Mouse (Mus musculus): Measurements from ENCODE around the gene Adamtsl2. TPM values are rescaled to one million over a fixed set of nuclear protein-coding genes. Genes with fewer than 3 reads are reported as not detected.

Adamtsl2 gene
- polyA plus RNA-seq, 1 experiment from 2014 or later, result 5.9 TPM

GRCm38 (mm10) chr2:27070247-27070813 lies 8.8 kb upstream of the Adamtsl2 start:
- DNase-seq (ENCODE audit: low spot score, missing footprints), result no peak
- ATAC-seq (ENCODE audit: low FRiP score), result no peak
- Histone ChIP-seq H3K4me3 (ENCODE audit: low read depth, low read length) (no peak overlapping the region), H3K4me1 (ENCODE audit: control insufficient read depth, insufficient read depth, low read length) (no peaks in the 10 kb centered on the region), H3K27me3 (ENCODE audit: control insufficient read depth, insufficient read depth, low read length) (no peaks in the 10 kb centered on the region), H3K4me2 (no peak overlapping the region), H3K9ac (ENCODE audit: low read length) (no peak overlapping the region), H3K36me3 (ENCODE audit: control insufficient read depth, insufficient read depth, low read length) (no peaks in the 10 kb centered on the region), H3K9me3 (ENCODE audit: control insufficient read depth, low read length) (no peaks in the 10 kb centered on the region), H3K27ac (ENCODE audit: low read depth, low read length) (no peak overlapping the region)
- WGBS, result 87% methylated on average over 2 of the region's 2 CpGs

DNA sequence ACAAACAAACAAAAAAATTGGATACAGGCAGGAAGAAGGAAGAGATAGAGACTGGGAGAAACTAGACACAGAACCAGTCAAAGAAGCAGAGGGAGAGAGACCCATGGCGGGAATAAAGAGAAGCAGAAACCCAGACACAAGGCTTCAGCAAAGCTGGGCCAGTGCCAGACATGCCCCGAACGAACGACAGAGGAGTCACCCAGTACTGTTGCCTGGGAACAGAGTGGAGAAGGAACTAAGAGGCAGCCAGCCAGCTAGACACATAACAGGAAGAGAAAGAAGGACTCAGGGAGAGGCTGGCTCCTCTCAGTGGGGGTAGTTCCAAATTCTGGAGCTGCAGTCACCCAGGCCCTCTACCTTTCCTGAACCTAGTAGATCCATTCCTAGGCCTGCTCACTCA lies 8.0 kb upstream of the Adamtsl2 start:
- no peak overlapping the region for H3K4me2 ChIP-seq
- no peaks in the 10 kb centered on the region for H3K4me1 ChIP-seq (ENCODE audit: control insufficient read depth, insufficient read depth, low read length)
- 71% methylated on average over 4 of the region's 4 CpGs for WGBS
- H3K27me3 ChIP-seq (ENCODE audit: control insufficient read depth, insufficient read depth, low read length), result no peaks in the 10 kb centered on the region
- ATAC-seq (ENCODE audit: low FRiP score), result no peak
- no peak overlapping the region for H3K4me3 ChIP-seq (ENCODE audit: low read depth, low read length)
- no peaks in the 10 kb centered on the region for H3K9me3 ChIP-seq (ENCODE audit: control insufficient read depth, low read length)
- H3K9ac ChIP-seq (ENCODE audit: low read length), result no peak overlapping the region
- H3K36me3 ChIP-seq (ENCODE audit: control insufficient read depth, insufficient read depth, low read length), result no peaks in the 10 kb centered on the region
- no peak overlapping the region for H3K27ac ChIP-seq (ENCODE audit: low read depth, low read length)
- DNase-seq (ENCODE audit: low spot score, missing footprints), result no peak

DNA sequence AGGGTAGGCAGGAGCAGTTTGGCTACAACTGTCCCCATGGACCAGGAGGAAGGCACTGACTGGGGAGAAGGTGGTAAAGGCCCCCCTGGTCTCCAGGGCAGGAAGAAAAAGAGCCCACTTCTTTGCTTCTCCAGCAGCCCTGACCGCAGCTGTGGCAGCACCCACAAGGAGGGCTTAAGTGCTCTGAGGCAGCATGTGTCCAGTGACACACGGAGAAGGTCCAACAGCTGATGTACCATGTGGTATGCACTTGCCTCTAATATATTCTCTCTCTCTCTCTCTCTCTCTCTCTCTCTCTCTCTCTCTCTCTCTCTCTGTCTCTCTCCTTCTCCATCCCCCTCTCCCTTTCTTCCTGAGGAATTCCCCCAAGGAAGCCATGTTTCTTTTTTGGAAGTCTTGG lies 7.2 kb upstream of the Adamtsl2 start, which contains the start of gene Mymk:
Gene Mymk, minus strand, starts transcription at position 202 of the 400 bp plus-strand sequence.
- ATAC-seq (ENCODE audit: low FRiP score) (no peak), DNase-seq (ENCODE audit: low spot score, missing footprints) (no peak)
- WGBS, result 82% methylated on average over 2 of the region's 2 CpGs
- Histone ChIP-seq H3K27me3 (ENCODE audit: control insufficient read depth, insufficient read depth, low read length) (no peaks in the 10 kb centered on the region), H3K4me1 (ENCODE audit: control insufficient read depth, insufficient read depth, low read length) (no peaks in the 10 kb centered on the region), H3K4me3 (ENCODE audit: low read depth, low read length) (no peak within 1 kb of the TSS), H3K27ac (ENCODE audit: low read depth, low read length) (no peak within 1 kb of the TSS), H3K36me3 (ENCODE audit: control insufficient read depth, insufficient read depth, low read length) (no peaks in the 10 kb centered on the region), H3K4me2 (no peak within 1 kb of the TSS), H3K9me3 (ENCODE audit: control insufficient read depth, low read length) (no peaks in the 10 kb centered on the region), H3K9ac (ENCODE audit: low read length) (no peak within 1 kb of the TSS)

DNA sequence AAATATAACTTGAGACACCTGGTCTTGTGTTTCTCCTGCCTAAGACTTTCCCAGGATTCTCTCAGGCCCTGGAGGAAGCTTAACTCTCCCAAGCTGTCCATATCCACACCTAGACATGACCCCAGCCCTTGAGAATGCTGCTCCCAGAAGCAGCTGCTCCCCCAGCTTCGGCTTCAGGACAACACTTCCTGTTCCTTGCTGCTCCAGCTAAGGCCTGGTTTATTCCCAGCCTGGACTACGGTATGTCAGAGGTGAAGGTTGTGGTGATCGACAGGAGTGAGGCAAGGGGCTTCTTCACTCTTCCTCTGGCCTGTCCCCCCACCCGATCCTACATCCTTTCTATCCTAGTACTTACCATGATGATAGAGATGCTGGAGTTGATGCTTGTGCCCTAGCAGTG lies 5.8 kb upstream of the Adamtsl2 start:
- Histone ChIP-seq H3K4me1 (ENCODE audit: control insufficient read depth, insufficient read depth, low read length) (no peaks in the 10 kb centered on the region), H3K4me3 (ENCODE audit: low read depth, low read length) (no peak overlapping the region), H3K4me2 (no peak overlapping the region), H3K9me3 (ENCODE audit: control insufficient read depth, low read length) (no peaks in the 10 kb centered on the region), H3K27me3 (ENCODE audit: control insufficient read depth, insufficient read depth, low read length) (no peaks in the 10 kb centered on the region), H3K9ac (ENCODE audit: low read length) (no peak overlapping the region), H3K27ac (ENCODE audit: low read depth, low read length) (no peak overlapping the region), H3K36me3 (ENCODE audit: control insufficient read depth, insufficient read depth, low read length) (no peaks in the 10 kb centered on the region)
- ATAC-seq (ENCODE audit: low FRiP score) (no peak), DNase-seq (ENCODE audit: low spot score, missing footprints) (no peak)
- WGBS, result 69% methylated on average over 4 of the region's 4 CpGs

GRCm38 (mm10) chr2:27074804-27075203 lies 4.4 kb upstream of the Adamtsl2 start:
- Histone ChIP-seq H3K4me3 (ENCODE audit: low read depth, low read length) (no peak overlapping the region), H3K36me3 (ENCODE audit: control insufficient read depth, insufficient read depth, low read length) (no peaks in the 10 kb centered on the region), H3K4me2 (no peak overlapping the region), H3K9me3 (ENCODE audit: control insufficient read depth, low read length) (no peaks in the 10 kb centered on the region), H3K9ac (ENCODE audit: low read length) (no peak overlapping the region), H3K27ac (ENCODE audit: low read depth, low read length) (no peak overlapping the region), H3K4me1 (ENCODE audit: control insufficient read depth, insufficient read depth, low read length) (peaks cover 11% of the 10 kb centered on the region), H3K27me3 (ENCODE audit: control insufficient read depth, insufficient read depth, low read length) (no peaks in the 10 kb centered on the region)
- DNase-seq (ENCODE audit: low spot score, missing footprints) (no peak), ATAC-seq (ENCODE audit: low FRiP score) (no peak)
- 86% methylated on average over 4 of the region's 4 CpGs for WGBS

GRCm38 (mm10) chr2:27075485-27075884 lies 3.7 kb upstream of the Adamtsl2 start:
- WGBS, result 72% methylated on average over 3 of the region's 3 CpGs
- Histone ChIP-seq H3K4me2 (no peak overlapping the region), H3K36me3 (ENCODE audit: control insufficient read depth, insufficient read depth, low read length) (no peaks in the 10 kb centered on the region), H3K9me3 (ENCODE audit: control insufficient read depth, low read length) (no peaks in the 10 kb centered on the region), H3K4me3 (ENCODE audit: low read depth, low read length) (no peak overlapping the region), H3K27ac (ENCODE audit: low read depth, low read length) (no peak overlapping the region), H3K9ac (ENCODE audit: low read length) (no peak overlapping the region), H3K27me3 (ENCODE audit: control insufficient read depth, insufficient read depth, low read length) (no peaks in the 10 kb centered on the region), H3K4me1 (ENCODE audit: control insufficient read depth, insufficient read depth, low read length) (peaks cover 11% of the 10 kb centered on the region)
- DNase-seq (ENCODE audit: low spot score, missing footprints), result no peak
- ATAC-seq (ENCODE audit: low FRiP score), result no peak

- WGBS, result 55% methylated on average over 10 of the region's 10 CpGs
- H3K4me3 ChIP-seq (ENCODE audit: low read depth, low read length), result no peak overlapping the region
- DNase-seq (ENCODE audit: low spot score, missing footprints) (no peak), ATAC-seq (ENCODE audit: low FRiP score) (no peak)
- peaks cover 11% of the 10 kb centered on the region for H3K4me1 ChIP-seq (ENCODE audit: control insufficient read depth, insufficient read depth, low read length)
- no peaks in the 10 kb centered on the region for H3K9me3 ChIP-seq (ENCODE audit: control insufficient read depth, low read length)
- H3K4me2 ChIP-seq, result no peak overlapping the region
- H3K27ac ChIP-seq (ENCODE audit: low read depth, low read length), result no peak overlapping the region
- no peaks in the 10 kb centered on the region for H3K36me3 ChIP-seq (ENCODE audit: control insufficient read depth, insufficient read depth, low read length)
- no peak overlapping the region for H3K9ac ChIP-seq (ENCODE audit: low read length)
- H3K27me3 ChIP-seq (ENCODE audit: control insufficient read depth, insufficient read depth, low read length), result no peaks in the 10 kb centered on the region
Measured at GRCm38 (mm10) chr2:27077655-27078244, 1.4 kb upstream of the Adamtsl2 start.

DNA sequence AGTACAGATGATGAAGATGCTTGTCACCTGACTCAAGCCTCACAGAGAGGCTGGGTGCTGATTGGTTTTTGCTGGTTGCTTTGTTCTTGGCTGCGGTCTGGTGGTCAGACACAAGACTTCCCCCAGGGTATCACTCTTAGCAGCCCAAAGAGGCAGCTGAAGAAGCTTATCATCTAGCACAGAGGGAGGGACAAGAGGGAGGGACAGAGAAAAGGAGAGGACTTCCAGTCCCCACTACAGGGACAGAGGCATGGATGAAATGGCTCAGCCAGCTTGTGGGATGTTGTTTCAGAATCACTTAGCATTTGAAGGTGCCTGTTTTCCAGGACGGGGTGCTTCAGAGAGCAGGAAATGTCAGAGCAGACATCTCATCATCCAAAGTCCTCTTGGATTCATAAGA lies 867 bp upstream of the Adamtsl2 start:
- Histone ChIP-seq H3K4me3 (ENCODE audit: low read depth, low read length) (no peak overlapping the region), H3K4me1 (ENCODE audit: control insufficient read depth, insufficient read depth, low read length) (peaks cover 11% of the 10 kb centered on the region), H3K4me2 (no peak overlapping the region), H3K9ac (ENCODE audit: low read length) (no peak overlapping the region), H3K36me3 (ENCODE audit: control insufficient read depth, insufficient read depth, low read length) (no peaks in the 10 kb centered on the region), H3K27ac (ENCODE audit: low read depth, low read length) (no peak overlapping the region), H3K9me3 (ENCODE audit: control insufficient read depth, low read length) (no peaks in the 10 kb centered on the region), H3K27me3 (ENCODE audit: control insufficient read depth, insufficient read depth, low read length) (no peaks in the 10 kb centered on the region)
- DNase-seq (ENCODE audit: low spot score, missing footprints) (no peak), ATAC-seq (ENCODE audit: low FRiP score) (no peak)
- WGBS, result 23% methylated on average over 2 of the region's 2 CpGs

- Histone ChIP-seq H3K4me1 (ENCODE audit: control insufficient read depth, insufficient read depth, low read length) (peaks cover 11% of the 10 kb centered on the region), H3K36me3 (ENCODE audit: control insufficient read depth, insufficient read depth, low read length) (no peaks in the 10 kb centered on the region), H3K9ac (ENCODE audit: low read length) (no peak overlapping the region), H3K27ac (ENCODE audit: low read depth, low read length) (no peak overlapping the region), H3K4me3 (ENCODE audit: low read depth, low read length) (no peak overlapping the region), H3K27me3 (ENCODE audit: control insufficient read depth, insufficient read depth, low read length) (no peaks in the 10 kb centered on the region), H3K4me2 (no peak overlapping the region), H3K9me3 (ENCODE audit: control insufficient read depth, low read length) (no peaks in the 10 kb centered on the region)
- DNase-seq (ENCODE audit: low spot score, missing footprints) (no peak), ATAC-seq (ENCODE audit: low FRiP score) (peak; percentile 33; the same call in 1 of the 2 replicates)
- 69% methylated on average over 2 of the region's 2 CpGs for WGBS
Measured at GRCm38 (mm10) chr2:27079649-27080048, 470 bp downstream of the Adamtsl2 start.

Measured in midbrain, embryonic 11.5 days (tissue).